Mouse (Mus musculus): ENCODE results near the gene Tmem200c. TPM values are rescaled to one million over a fixed set of nuclear protein-coding genes. Genes with fewer than 3 reads are reported as not detected.

Tmem200c gene
- total and polyA plus RNA-seq, 2 experiments from 2014 or later = 2.3 to 15.4 TPM

- WGBS = 66% methylated on average over 3 of the region's 3 CpGs
- H3K27me3 ChIP-seq (ENCODE audit: insufficient read depth, low read length) = no peaks in the 10 kb centered on the region
- peak; percentile 35 for DNase-seq (ENCODE audit: low spot score)
- H3K4me3 ChIP-seq (ENCODE audit: low read length) = no peak overlapping the region
- H3K27ac ChIP-seq = no peak overlapping the region
- no peaks in the 10 kb centered on the region for H3K36me3 ChIP-seq (ENCODE audit: insufficient read depth, low read length)
- no peak overlapping the region for H3K9ac ChIP-seq (replicated peaks; ENCODE audit: low read length)
- peak; percentile 41 for TF ChIP-seq CTCF (IDR thresholded peaks at IDR 0.05; ENCODE audit: low read depth)
- H3K9me3 ChIP-seq (ENCODE audit: low read length) = no peaks in the 10 kb centered on the region
- no peak for ATAC-seq
- no peak overlapping the region for H3K4me2 ChIP-seq (ENCODE audit: low read depth, low read length)
- H3K4me1 ChIP-seq (ENCODE audit: insufficient read depth, low read length) = no peaks in the 10 kb centered on the region
Observed at GRCm38 (mm10) chr17:68883474-68884083, 57.2 kb downstream of the Tmem200c start.

- Histone ChIP-seq H3K27ac (no peak overlapping the region), H3K9me3 (ENCODE audit: low read length) (no peaks in the 10 kb centered on the region), H3K27me3 (ENCODE audit: insufficient read depth, low read length) (no peaks in the 10 kb centered on the region), H3K4me3 (ENCODE audit: low read length) (no peak overlapping the region), H3K4me2 (ENCODE audit: low read depth, low read length) (no peak overlapping the region), H3K4me1 (ENCODE audit: insufficient read depth, low read length) (no peaks in the 10 kb centered on the region), H3K36me3 (ENCODE audit: insufficient read depth, low read length) (no peaks in the 10 kb centered on the region), H3K9ac (replicated peaks; ENCODE audit: low read length) (no peak overlapping the region)
- DNase-seq (ENCODE audit: low spot score) (no peak), ATAC-seq (no peak)
- WGBS = 93% methylated on average over 3 of the region's 3 CpGs
- TF ChIP-seq CTCF (IDR thresholded peaks at IDR 0.05; ENCODE audit: low read depth) = no peak
Observed at GRCm38 (mm10) chr17:68890672-68891071, 64.2 kb downstream of the Tmem200c start.

Other genes starting within 250 kb of the Tmem200c start
- 105 and 110 TPM in 2 replicates for gene Epb41l3, start 249.1 kb downstream of the Tmem200c start, total RNA-seq (2014; rRNA removed)
- 103 and 107 TPM in 2 replicates for gene Epb41l3, start 249.1 kb downstream of the Tmem200c start, polyA plus RNA-seq (2015; fragmentation: Nextera tagmentation; extraction: Ambion mirVana)